Mouse (Mus musculus): ENCODE results near the gene Dnase1l3. TPM values are rescaled to one million over a fixed set of nuclear protein-coding genes. Genes with fewer than 3 reads are reported as not detected.
A peak's percentile ranks its signal among the peaks of the same experiment; 100 is the strongest.

Gene Dnase1l3
- total and polyA plus RNA-seq, 2 experiments from 2014 or later, result 0.07 TPM; not detected in 1

- Histone ChIP-seq H3K36me3 (ENCODE audit: insufficient read depth, low read length) (0 out of 2 replicates have a peak, but pooled peaks cover 3% of the 10 kb centered on the region), H3K9ac (replicated peaks; ENCODE audit: low read length, poor library complexity, severe bottlenecking) (no peak overlapping the region), H3K9me3 (ENCODE audit: low read length) (no peaks in the 10 kb centered on the region), H3K4me1 (ENCODE audit: insufficient read depth, low read length) (no peaks in the 10 kb centered on the region), H3K27ac (ENCODE audit: low read depth, low read length) (no peak overlapping the region), H3K4me2 (ENCODE audit: low read depth, low read length, poor library complexity, severe bottlenecking) (no peak overlapping the region), H3K4me3 (ENCODE audit: low read depth, low read length) (no peak overlapping the region), H3K27me3 (ENCODE audit: insufficient read depth, low read length) (no peaks in the 10 kb centered on the region)
- no peak for ATAC-seq (ENCODE audit: low FRiP score)
- 77% methylated on average over 10 of the region's 10 CpGs for WGBS
- DNase-seq (ENCODE audit: low spot score), result no peak
- no peak for TF ChIP-seq CTCF (IDR thresholded peaks at IDR 0.05)
Measured at GRCm38 (mm10) chr14:7956427-7956826, 37.9 kb downstream of the Dnase1l3 start.

- peaks cover 21% of the 10 kb centered on the region for H3K36me3 ChIP-seq (ENCODE audit: insufficient read depth, low read length)
- H3K4me3 ChIP-seq (ENCODE audit: low read depth, low read length), result no peak overlapping the region
- no peaks in the 10 kb centered on the region for H3K27me3 ChIP-seq (ENCODE audit: insufficient read depth, low read length)
- no peak overlapping the region for H3K27ac ChIP-seq (ENCODE audit: low read depth, low read length)
- no peak for TF ChIP-seq CTCF (IDR thresholded peaks at IDR 0.05)
- DNase-seq (ENCODE audit: low spot score) (no peak), ATAC-seq (ENCODE audit: low FRiP score) (no peak)
- 40% methylated on average over 6 of the region's 6 CpGs for WGBS
- no peak overlapping the region for H3K9ac ChIP-seq (replicated peaks; ENCODE audit: low read length, poor library complexity, severe bottlenecking)
- H3K4me2 ChIP-seq (ENCODE audit: low read depth, low read length, poor library complexity, severe bottlenecking), result no peak overlapping the region
- H3K4me1 ChIP-seq (ENCODE audit: insufficient read depth, low read length), result no peaks in the 10 kb centered on the region
- H3K9me3 ChIP-seq (ENCODE audit: low read length), result no peaks in the 10 kb centered on the region
Measured at GRCm38 (mm10) chr14:7954071-7954471, 40.3 kb downstream of the Dnase1l3 start.

GRCm38 (mm10) chr14:7952610-7953254 is 41.6 kb downstream of the Dnase1l3 start:
- Histone ChIP-seq H3K4me1 (ENCODE audit: insufficient read depth, low read length) (no peaks in the 10 kb centered on the region), H3K27me3 (ENCODE audit: insufficient read depth, low read length) (no peaks in the 10 kb centered on the region), H3K4me2 (ENCODE audit: low read depth, low read length, poor library complexity, severe bottlenecking) (no peak overlapping the region), H3K9ac (replicated peaks; ENCODE audit: low read length, poor library complexity, severe bottlenecking) (no peak overlapping the region), H3K4me3 (ENCODE audit: low read depth, low read length) (no peak overlapping the region), H3K27ac (ENCODE audit: low read depth, low read length) (no peak overlapping the region), H3K9me3 (ENCODE audit: low read length) (no peaks in the 10 kb centered on the region), H3K36me3 (ENCODE audit: insufficient read depth, low read length) (peaks cover 28% of the 10 kb centered on the region)
- no peak for ATAC-seq (ENCODE audit: low FRiP score)
- 44% methylated on average over 12 of the region's 12 CpGs for WGBS
- no peak for DNase-seq (ENCODE audit: low spot score)
- no peak for TF ChIP-seq CTCF (IDR thresholded peaks at IDR 0.05)

- no peak for TF ChIP-seq CTCF (IDR thresholded peaks at IDR 0.05)
- no peaks in the 10 kb centered on the region for H3K27me3 ChIP-seq (ENCODE audit: insufficient read depth, low read length)
- DNase-seq (ENCODE audit: low spot score) (no peak), ATAC-seq (ENCODE audit: low FRiP score) (no peak)
- no peak overlapping the region for H3K4me2 ChIP-seq (ENCODE audit: low read depth, low read length, poor library complexity, severe bottlenecking)
- 93% methylated on average over 9 of the region's 9 CpGs for WGBS
- H3K4me3 ChIP-seq (ENCODE audit: low read depth, low read length), result no peak overlapping the region
- H3K9me3 ChIP-seq (ENCODE audit: low read length), result no peaks in the 10 kb centered on the region
- H3K4me1 ChIP-seq (ENCODE audit: insufficient read depth, low read length), result no peaks in the 10 kb centered on the region
- no peak overlapping the region for H3K27ac ChIP-seq (ENCODE audit: low read depth, low read length)
- H3K36me3 ChIP-seq (ENCODE audit: insufficient read depth, low read length), result peaks cover 28% of the 10 kb centered on the region
- H3K9ac ChIP-seq (replicated peaks; ENCODE audit: low read length, poor library complexity, severe bottlenecking), result no peak overlapping the region
Measured at GRCm38 (mm10) chr14:7951234-7951633, 43.1 kb downstream of the Dnase1l3 start.

GRCm38 (mm10) chr14:7945261-7945660 is 49.1 kb downstream of the Dnase1l3 start:
- Histone ChIP-seq H3K4me2 (ENCODE audit: low read depth, low read length, poor library complexity, severe bottlenecking) (no peak overlapping the region), H3K9me3 (ENCODE audit: low read length) (no peaks in the 10 kb centered on the region), H3K27me3 (ENCODE audit: insufficient read depth, low read length) (no peaks in the 10 kb centered on the region), H3K27ac (ENCODE audit: low read depth, low read length) (no peak overlapping the region), H3K9ac (replicated peaks; ENCODE audit: low read length, poor library complexity, severe bottlenecking) (no peak overlapping the region), H3K4me1 (ENCODE audit: insufficient read depth, low read length) (no peaks in the 10 kb centered on the region), H3K4me3 (ENCODE audit: low read depth, low read length) (no peak overlapping the region), H3K36me3 (ENCODE audit: insufficient read depth, low read length) (peaks cover 48% of the 10 kb centered on the region)
- no peak for DNase-seq (ENCODE audit: low spot score)
- WGBS, result 87% methylated on average over 5 of the region's 5 CpGs
- no peak for ATAC-seq (ENCODE audit: low FRiP score)
- no peak for TF ChIP-seq CTCF (IDR thresholded peaks at IDR 0.05)

- Histone ChIP-seq H3K4me3 (ENCODE audit: low read depth, low read length) (no peak overlapping the region), H3K4me1 (ENCODE audit: insufficient read depth, low read length) (no peaks in the 10 kb centered on the region), H3K36me3 (ENCODE audit: insufficient read depth, low read length) (peaks cover 46% of the 10 kb centered on the region), H3K27ac (ENCODE audit: low read depth, low read length) (no peak overlapping the region), H3K9ac (replicated peaks; ENCODE audit: low read length, poor library complexity, severe bottlenecking) (no peak overlapping the region), H3K27me3 (ENCODE audit: insufficient read depth, low read length) (no peaks in the 10 kb centered on the region), H3K9me3 (ENCODE audit: low read length) (no peaks in the 10 kb centered on the region), H3K4me2 (ENCODE audit: low read depth, low read length, poor library complexity, severe bottlenecking) (no peak overlapping the region)
- ATAC-seq (ENCODE audit: low FRiP score) (no peak), DNase-seq (ENCODE audit: low spot score) (peak; percentile 18)
- peak; percentile 38 for TF ChIP-seq CTCF (IDR thresholded peaks at IDR 0.05)
- WGBS, result 64% methylated on average over 8 of the region's 8 CpGs
Measured at GRCm38 (mm10) chr14:7944349-7945039, 49.9 kb downstream of the Dnase1l3 start.

Measured in midbrain, postnatal 0 days (tissue).